Mouse (Mus musculus) granulocyte monocyte progenitor cell, adult 5-6 weeks (primary cell): ENCODE measurements at regions not wholly inside any gene's neighbourhood (a gene's known extent, or its start where the extent isn't known, plus 50 kb on each side); places are given as distances from the start of the nearest gene placed in this dataset.
A peak's percentile ranks its signal among the peaks of the same experiment; 100 is the strongest.
"Not testable (repeated sequence)": the region's sequence is repeated elsewhere in the genome, so short reads cannot be mapped to it uniquely, and the experiment has no call there.

Experiments used
- ATAC-seq: replicated peaks from 2 replicates; pipeline ENCODE4 v1.8.0; 2016; ENCODE audit warnings: mild to moderate bottlenecking, moderate TSS enrichment, inconsistent platforms; ENCODE audit not compliant: poor library complexity, severe bottlenecking

DNA sequence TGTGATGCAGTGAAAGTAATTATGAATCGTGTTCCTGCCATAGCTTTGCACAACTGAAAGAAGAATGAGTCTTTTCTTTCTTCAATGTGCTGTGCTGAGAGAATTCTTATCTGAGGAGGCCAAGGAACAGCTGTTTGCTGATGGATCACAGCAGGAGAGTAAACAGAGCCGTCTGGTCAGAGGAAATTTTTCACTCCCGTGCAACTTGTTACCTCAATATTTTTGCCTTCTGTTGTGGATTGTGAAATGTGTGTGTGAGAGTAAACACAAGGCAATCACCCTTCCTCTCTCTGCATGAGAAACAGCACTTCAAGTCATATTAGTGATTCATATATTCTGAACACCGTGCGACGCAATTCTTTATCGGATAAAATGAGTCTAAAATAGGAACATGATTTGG is 171.9 kb downstream of the Epm2a start:
- ATAC-seq, result no peak

DNA sequence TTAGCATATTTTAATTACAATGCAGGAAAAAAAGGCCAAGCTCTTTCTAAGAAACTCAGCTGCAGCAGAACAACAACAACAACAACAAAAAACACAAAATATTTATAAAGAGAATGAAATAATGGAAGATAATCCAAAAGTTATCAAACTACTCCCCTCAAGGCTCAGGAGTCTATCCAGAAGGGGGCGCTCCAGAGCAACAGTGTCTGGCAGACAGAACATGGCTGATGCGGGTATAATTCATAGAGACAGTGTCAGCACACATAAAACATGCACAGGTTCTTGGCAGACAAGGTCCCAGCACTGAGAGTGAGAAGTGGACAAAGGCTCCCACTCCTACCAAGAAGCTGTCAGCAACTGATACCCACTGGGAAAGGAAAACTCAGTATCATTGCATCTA is 173.9 kb downstream of the Epm2a start:
- ATAC-seq, result no peak

DNA sequence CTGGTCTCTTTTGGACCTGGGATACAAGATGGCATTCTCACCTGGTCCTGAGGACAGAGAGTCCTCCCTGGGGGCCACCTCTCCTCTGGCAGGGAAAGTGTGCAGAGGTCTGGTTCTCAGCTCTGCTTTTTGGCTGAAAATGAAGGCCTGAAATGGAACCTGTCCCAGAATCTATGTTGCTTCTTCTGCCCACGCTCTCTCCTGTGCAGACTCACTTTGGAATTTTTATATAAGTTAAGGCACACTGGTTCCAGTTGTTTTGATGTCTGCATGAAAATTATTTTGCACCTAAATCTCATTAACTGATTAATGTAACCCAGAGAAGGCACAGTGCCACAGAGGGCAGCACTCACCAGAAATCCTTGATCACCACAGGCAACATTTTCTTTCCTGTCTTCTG is 188.1 kb downstream of the Epm2a start:
- ATAC-seq, result no peak

DNA sequence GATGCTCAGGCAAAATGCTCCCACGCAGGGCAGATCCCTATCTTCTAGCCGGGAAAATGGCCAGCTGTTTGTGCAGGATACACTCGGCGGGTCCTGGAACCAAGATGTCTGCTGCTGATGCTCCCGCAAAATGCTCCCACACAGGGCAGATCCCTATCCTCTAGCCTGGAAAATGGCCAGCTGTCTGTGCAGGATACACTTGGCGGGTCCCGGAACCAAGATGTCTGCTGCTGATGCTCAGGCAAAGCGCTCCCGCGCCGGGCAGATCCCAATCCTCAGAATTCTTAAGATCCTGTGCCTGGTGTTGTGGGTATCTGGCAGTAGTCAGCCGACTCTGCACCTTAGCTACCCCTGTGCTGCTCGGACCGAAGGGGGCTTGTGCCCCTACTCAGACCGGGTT is 212.2 kb downstream of the Epm2a start:
- ATAC-seq, result not testable (repeated sequence)

DNA sequence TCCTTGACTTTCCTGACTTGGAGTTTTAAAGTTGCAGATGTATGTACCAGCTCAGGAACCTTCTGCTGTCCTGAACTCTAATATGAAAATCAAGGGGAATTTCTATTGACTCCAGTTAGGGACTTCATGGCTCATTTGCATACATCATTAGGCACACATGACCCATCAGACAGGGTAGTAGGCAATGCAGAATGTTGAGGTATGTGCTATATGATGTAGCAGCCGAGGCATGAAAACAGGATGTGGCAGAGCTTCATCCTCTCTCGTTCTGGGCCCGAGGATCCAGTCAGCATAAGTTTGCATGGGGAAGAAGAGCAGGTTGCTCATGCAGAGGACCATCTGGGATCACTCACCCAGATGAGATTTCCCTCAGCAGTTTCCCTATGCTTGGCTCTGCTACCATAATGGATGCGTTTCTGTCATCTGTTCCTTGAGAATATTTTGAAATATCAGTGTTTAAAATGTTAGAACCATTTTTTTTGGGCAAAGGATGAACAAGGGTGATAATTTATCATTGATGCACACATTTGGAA is 227.4 kb downstream of the Epm2a start:
- no peak for ATAC-seq

- ATAC-seq, result no peak
Measured at GRCm38 (mm10) chr10:11608451-11608850, 265.2 kb downstream of the Epm2a start.

- ATAC-seq, result peak; percentile 96
Measured at GRCm38 (mm10) chr10:11609092-11609491, 265.9 kb downstream of the Epm2a start.

DNA sequence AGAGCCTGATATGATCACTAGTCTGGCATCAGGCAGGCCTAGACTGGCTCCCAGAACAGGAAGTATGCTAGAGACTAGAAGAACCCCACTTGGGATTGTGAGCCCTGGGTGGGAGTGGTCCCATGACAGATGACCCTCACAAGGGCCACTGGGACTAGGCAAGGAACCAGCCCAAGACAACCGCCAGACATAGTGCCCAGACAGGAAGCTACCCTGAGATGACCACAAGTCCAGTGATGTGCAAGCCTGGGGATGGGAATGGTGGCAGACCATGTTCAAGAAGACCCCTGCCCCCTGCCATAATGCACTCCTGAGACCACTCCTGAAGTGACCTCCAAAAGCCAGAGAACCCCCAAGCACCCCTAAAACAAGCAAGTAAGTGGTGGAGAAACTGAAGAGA is 304.9 kb downstream of the Epm2a start:
- no peak for ATAC-seq

GRCm38 (mm10) chr10:11660056-11660770 is 317.0 kb downstream of the Epm2a start:
- no peak for ATAC-seq

DNA sequence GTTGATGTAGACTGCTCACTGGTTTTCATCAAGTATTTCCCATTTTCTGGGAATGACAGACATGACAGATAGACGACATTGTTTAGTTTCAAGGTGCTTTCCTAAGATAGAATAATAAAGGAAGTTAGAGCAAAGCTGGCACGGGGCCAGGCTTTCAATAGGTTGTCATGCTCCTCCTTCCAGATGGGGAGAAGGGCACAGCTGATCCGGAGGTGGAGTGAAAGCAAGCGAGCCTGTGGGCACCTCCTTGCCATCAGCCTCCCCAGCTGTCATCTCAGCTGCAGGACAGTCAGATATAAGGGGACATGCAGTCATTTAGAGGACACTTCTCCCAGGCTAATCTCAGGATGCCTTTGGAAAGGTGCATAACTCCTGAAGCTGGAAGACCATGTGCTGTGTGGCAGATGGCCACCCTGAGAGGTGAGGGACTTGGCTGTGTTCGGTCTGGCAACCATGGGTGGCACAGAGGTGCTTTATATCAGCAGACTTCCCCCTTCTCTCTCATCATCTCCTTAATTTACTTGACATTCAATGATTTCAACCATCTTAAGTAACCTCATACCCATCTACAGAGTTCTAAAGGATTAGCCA is 318.6 kb downstream of the Epm2a start:
- no peak for ATAC-seq

DNA sequence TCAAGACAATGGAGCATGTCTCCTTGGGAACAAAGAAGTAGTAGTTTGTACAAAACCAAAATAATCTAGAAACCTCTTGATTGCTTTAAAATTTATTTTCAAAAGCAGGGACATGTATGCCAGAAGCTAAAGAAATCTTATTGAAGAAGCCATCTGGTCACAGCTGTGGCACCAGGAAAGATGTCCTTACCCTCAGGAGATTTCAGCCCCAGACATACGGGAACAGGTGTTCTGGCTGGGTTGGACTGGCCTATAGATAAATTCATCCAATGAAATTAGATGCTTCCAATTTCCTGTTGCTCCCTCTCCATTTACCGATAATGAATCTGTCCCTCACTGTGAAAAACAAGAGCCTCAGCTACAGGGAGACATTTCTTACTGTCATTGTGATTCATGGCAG is 366.5 kb downstream of the Epm2a start:
- ATAC-seq, result no peak

- no peak for ATAC-seq
Measured at GRCm38 (mm10) chr10:11724775-11725174, 381.6 kb downstream of the Epm2a start.

DNA sequence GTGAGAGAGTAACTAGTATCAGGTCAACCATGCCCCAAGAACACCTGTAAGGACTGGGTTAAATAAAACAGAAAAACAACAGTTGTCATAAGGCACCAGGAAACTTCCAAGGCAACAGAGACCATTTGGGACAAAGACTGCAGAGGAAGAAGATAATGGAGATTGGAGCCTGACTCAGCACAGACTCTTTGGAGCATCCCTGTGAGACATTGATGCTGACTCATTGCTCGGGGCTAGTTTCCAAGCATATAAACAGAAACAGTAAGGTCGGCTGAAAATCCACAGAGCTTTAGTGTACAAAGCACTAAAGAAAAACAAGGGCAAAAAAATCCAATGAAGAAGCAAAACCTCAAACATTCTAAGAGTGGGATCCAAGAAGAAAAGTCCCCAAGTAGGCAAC is 386.3 kb downstream of the Epm2a start:
- no peak for ATAC-seq

- ATAC-seq, result no peak
Measured at GRCm38 (mm10) chr10:11739574-11740368, 396.6 kb downstream of the Epm2a start.

DNA sequence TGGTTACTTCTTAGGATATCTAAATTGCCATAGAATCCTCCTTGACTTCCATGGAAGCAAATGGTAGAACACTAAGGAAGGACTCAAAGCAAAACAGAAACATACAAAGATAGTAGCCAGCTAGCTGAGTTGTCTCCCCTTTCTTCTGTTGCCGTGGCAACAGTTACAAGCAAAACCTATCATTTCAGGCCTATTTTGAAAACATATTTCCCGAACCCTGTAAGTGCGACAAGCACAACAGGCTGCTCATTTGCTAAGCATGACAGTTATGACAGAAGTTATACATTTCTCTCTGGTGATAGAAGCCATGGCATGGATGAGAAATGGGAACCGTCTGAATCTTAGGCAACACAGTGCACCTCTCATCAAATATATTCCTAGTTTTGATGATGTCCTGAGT is 402.4 kb downstream of the Epm2a start:
- ATAC-seq, result no peak

DNA sequence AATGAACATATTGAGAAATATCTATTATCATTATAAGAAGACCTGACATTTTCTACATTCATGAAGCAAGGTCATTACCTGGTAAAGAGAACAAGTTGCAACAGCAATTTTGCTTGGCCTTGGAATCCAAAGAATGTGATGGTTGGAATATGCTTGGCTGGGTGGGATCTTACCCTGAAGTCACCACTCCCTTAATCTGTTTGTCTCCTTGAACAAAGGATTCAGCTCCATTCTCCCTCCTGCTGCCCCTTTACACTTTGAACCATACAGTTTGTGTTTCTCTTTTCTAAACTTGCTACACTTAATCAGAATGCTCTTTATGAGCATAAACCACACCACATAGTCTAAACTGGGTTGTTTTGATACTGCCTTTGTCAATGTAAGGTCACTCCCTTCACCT is 403.8 kb downstream of the Epm2a start:
- ATAC-seq, result no peak

GRCm38 (mm10) chr10:11755105-11755730 is 412.0 kb downstream of the Epm2a start:
- ATAC-seq, result no peak

DNA sequence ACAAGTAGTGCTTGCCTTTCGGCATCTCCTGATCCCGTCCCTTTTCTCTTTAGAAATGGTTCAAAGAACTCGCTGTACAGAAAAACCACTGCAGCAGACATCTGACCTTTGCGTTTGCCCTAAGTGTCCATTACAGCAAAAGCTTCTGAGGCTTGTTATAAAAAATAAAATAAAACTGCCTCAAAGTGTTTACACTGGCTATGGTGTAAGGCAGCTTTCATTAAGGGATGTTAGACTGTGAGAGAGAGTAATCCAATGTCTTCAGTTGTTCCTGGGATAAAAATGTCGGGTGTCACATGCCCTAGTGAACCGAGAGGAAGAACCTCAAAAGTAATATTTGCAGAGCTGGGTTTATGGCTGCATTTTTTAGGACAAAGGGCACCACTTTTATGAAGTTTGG is 434.7 kb downstream of the Epm2a start:
- ATAC-seq, result no peak

DNA sequence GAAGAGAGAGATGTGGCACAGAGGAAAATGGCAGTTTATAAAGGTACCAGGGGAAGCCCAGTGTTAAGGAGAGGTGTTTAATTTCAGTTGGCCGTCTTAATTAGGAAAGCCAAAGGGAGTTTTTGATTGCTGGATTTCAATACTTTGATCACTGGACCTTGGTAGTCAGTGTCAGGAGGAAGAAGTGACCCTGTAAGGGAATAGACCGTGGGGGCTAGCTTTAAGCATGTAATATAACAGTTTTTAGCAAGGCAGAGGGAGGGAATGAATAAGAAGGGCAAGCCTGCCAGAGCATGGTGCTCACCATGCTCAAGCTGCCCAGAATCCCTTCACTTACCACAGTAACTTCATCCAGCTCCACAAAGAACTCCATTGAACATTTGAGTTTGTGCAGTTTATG is 437.1 kb downstream of the Epm2a start:
- ATAC-seq, result no peak

- ATAC-seq, result no peak
Measured at GRCm38 (mm10) chr10:11787240-11787639, 444.0 kb downstream of the Epm2a start.

DNA sequence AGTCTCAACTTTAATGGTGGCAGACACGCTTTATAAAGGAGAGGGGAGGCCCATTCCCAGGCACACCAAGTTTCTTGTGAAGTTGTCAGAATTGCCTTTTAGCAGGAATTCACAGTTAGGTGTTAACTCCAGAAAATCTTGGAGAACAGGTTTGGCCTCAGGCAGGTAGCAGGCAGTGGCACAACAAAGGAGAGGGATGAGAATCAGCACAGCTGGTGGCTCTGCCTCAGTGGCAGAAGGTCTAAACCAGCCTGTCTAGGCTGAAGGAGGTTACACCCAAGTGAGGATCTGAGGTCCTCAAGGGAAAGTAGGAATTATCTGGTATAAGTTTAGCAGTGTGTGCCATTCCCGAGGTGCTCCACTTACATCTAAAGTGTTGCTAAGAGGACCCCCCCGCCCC is 456.3 kb downstream of the Epm2a start:
- no peak for ATAC-seq
